Mouse (Mus musculus) heart, adult 2 months (tissue): Measurements from ENCODE around the gene Trem1.

Experiments used
- CTCF ChIP-seq: fragments of 200-600 bp; IDR thresholded peaks from 2 replicates; pipeline ENCODE4 v1.8.1; 2022; ENCODE audit warnings: antibody characterized with exemption, mild to moderate bottlenecking, moderate library complexity
- POLR2A ChIP-seq: fragments of 200-500 bp; IDR thresholded peaks from 2 replicates; pipeline ENCODE4 v1.6.1; 2011; ENCODE audit warnings: mild to moderate bottlenecking, low read depth, low read length, control low read depth; ENCODE audit not compliant: insufficient read depth

DNA sequence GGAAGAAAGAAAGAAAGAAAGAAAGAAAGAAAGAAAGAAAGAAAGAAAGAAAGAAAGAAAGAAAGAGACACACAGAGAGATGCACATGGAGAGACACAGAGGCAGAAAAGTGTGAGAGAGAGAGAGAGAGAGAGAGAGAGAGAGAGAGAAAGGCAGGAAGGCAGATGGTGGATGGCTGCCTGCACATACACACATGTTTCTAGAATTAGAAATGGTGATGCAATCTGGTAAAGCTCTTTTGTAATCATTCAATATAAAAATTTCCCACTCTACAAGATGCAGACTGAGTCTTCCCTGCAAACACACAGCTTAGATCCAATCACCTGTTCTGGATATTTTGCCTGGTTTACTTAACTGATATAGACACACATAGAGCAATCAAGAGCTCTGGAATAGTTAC, 16.5 kb downstream of the Trem1 start:
- no peak for TF ChIP-seq POLR2A
- no peak for TF ChIP-seq CTCF
